Mouse (Mus musculus) liver, postnatal 0 days (tissue): ENCODE measurements around the gene Cstf1.

Experiments
- CTCF ChIP-seq: sonication (generic); IDR thresholded peaks from 2 replicates; pipeline ENCODE4 v1.5.1; 2016; ENCODE audit warnings: antibody characterized with exemption, low read depth
- EP300 ChIP-seq: IDR thresholded peaks from 2 replicates; pipeline ENCODE4 v1.6.1; 2016; ENCODE audit warnings: antibody characterized with exemption, low read depth, mild to moderate bottlenecking

- TF ChIP-seq EP300, result no peak
- no peak for TF ChIP-seq CTCF
Measured at GRCm38 (mm10) chr2:172394052-172394392, 23.5 kb downstream of the Cstf1 start.
